Mouse (Mus musculus): Measurements from ENCODE around the gene Zfp784. TPM values are rescaled to one million over a fixed set of nuclear protein-coding genes. Genes with fewer than 3 reads are reported as not detected.

The Zfp784 gene
- polyA plus RNA-seq, 1 experiment from 2014 or later: 3.3 TPM

- WGBS: 95% methylated on average over 16 of the region's 16 CpGs
- peaks cover 4% of the 10 kb centered on the region for H3K36me3 ChIP-seq (replicated peaks; ENCODE audit: control insufficient read depth, insufficient read depth, low read depth, low read length)
- H3K4me1 ChIP-seq (ENCODE audit: control insufficient read depth, insufficient read depth, low read length): no peaks in the 10 kb centered on the region; the same call in 1 of the 2 replicates
- DNase-seq (ENCODE audit: low spot score) (no peak), ATAC-seq (replicated peaks; ENCODE audit: insufficient number of reproducible peaks, low FRiP score, low TSS enrichment, low read depth) (no peak)
- H3K9me3 ChIP-seq (replicated peaks; ENCODE audit: control insufficient read depth, low read length): no peaks in the 10 kb centered on the region
- no peak overlapping the region for H3K4me3 ChIP-seq (ENCODE audit: low read depth, low read length)
- H3K27ac ChIP-seq (replicated peaks; ENCODE audit: low read depth, low read length): no peak overlapping the region
- H3K4me2 ChIP-seq (ENCODE audit: low read depth, low read length): no peak overlapping the region
- no peaks in the 10 kb centered on the region for H3K27me3 ChIP-seq (ENCODE audit: control insufficient read depth, insufficient read depth, low read length)
- no peak overlapping the region for H3K9ac ChIP-seq (replicated peaks; ENCODE audit: low read length)
Observed at GRCm38 (mm10) chr7:5017352-5017751, 20.9 kb downstream of the Zfp784 start.

GRCm38 (mm10) chr7:5016920-5017319, 21.3 kb downstream of the Zfp784 start:
- Histone ChIP-seq H3K9ac (replicated peaks; ENCODE audit: low read length) (no peak overlapping the region), H3K4me2 (ENCODE audit: low read depth, low read length) (no peak overlapping the region), H3K4me3 (ENCODE audit: low read depth, low read length) (no peak overlapping the region), H3K36me3 (replicated peaks; ENCODE audit: control insufficient read depth, insufficient read depth, low read depth, low read length) (peaks cover 6% of the 10 kb centered on the region), H3K9me3 (replicated peaks; ENCODE audit: control insufficient read depth, low read length) (no peaks in the 10 kb centered on the region), H3K27ac (replicated peaks; ENCODE audit: low read depth, low read length) (no peak overlapping the region), H3K27me3 (ENCODE audit: control insufficient read depth, insufficient read depth, low read length) (no peaks in the 10 kb centered on the region), H3K4me1 (ENCODE audit: control insufficient read depth, insufficient read depth, low read length) (no peaks in the 10 kb centered on the region; the same call in 1 of the 2 replicates)
- DNase-seq (ENCODE audit: low spot score): no peak
- no peak for ATAC-seq (replicated peaks; ENCODE audit: insufficient number of reproducible peaks, low FRiP score, low TSS enrichment, low read depth)
- WGBS: 96% methylated on average over 2 of the region's 2 CpGs

GRCm38 (mm10) chr7:5016057-5016456, 22.2 kb downstream of the Zfp784 start:
- Histone ChIP-seq H3K9me3 (replicated peaks; ENCODE audit: control insufficient read depth, low read length) (no peaks in the 10 kb centered on the region), H3K9ac (replicated peaks; ENCODE audit: low read length) (peak overlapping the region; percentile 73; the same call in 1 of the 2 replicates), H3K4me3 (ENCODE audit: low read depth, low read length) (peak overlapping the region; percentile 62), H3K36me3 (replicated peaks; ENCODE audit: control insufficient read depth, insufficient read depth, low read depth, low read length) (peaks cover 13% of the 10 kb centered on the region), H3K4me2 (ENCODE audit: low read depth, low read length) (peak overlapping the region; percentile 54), H3K27ac (replicated peaks; ENCODE audit: low read depth, low read length) (peak overlapping the region; percentile 97), H3K27me3 (ENCODE audit: control insufficient read depth, insufficient read depth, low read length) (no peaks in the 10 kb centered on the region), H3K4me1 (ENCODE audit: control insufficient read depth, insufficient read depth, low read length) (no peaks in the 10 kb centered on the region; the same call in 1 of the 2 replicates)
- no peak for ATAC-seq (replicated peaks; ENCODE audit: insufficient number of reproducible peaks, low FRiP score, low TSS enrichment, low read depth)
- no peak for DNase-seq (ENCODE audit: low spot score)
- WGBS: 68% methylated on average over 3 of the region's 3 CpGs

GRCm38 (mm10) chr7:5015118-5016001, 22.9 kb downstream of the Zfp784 start, which contains the start of gene Gm44973:
Gene Gm44973 (plus strand): TSS chr7:5015496.
- peaks cover 16% of the 10 kb centered on the region for H3K36me3 ChIP-seq (replicated peaks; ENCODE audit: control insufficient read depth, insufficient read depth, low read depth, low read length)
- H3K4me2 ChIP-seq (ENCODE audit: low read depth, low read length): peak within 1 kb of the TSS; percentile 54
- ATAC-seq (replicated peaks; ENCODE audit: insufficient number of reproducible peaks, low FRiP score, low TSS enrichment, low read depth) (peak; percentile 79), DNase-seq (ENCODE audit: low spot score) (peak; percentile 96)
- H3K4me1 ChIP-seq (ENCODE audit: control insufficient read depth, insufficient read depth, low read length): no peaks in the 10 kb centered on the region; the same call in 1 of the 2 replicates
- no peaks in the 10 kb centered on the region for H3K9me3 ChIP-seq (replicated peaks; ENCODE audit: control insufficient read depth, low read length)
- under 1% methylated on average over 33 of the region's 76 CpGs for WGBS
- H3K27ac ChIP-seq (replicated peaks; ENCODE audit: low read depth, low read length): peak within 1 kb of the TSS; percentile 97
- peak within 1 kb of the TSS; percentile 62 for H3K4me3 ChIP-seq (ENCODE audit: low read depth, low read length)
- H3K9ac ChIP-seq (replicated peaks; ENCODE audit: low read length): peak within 1 kb of the TSS; percentile 80
- no peaks in the 10 kb centered on the region for H3K27me3 ChIP-seq (ENCODE audit: control insufficient read depth, insufficient read depth, low read length)

- Histone ChIP-seq H3K36me3 (replicated peaks; ENCODE audit: control insufficient read depth, insufficient read depth, low read depth, low read length) (peaks cover 22% of the 10 kb centered on the region), H3K4me3 (ENCODE audit: low read depth, low read length) (peak within 1 kb of the TSS; percentile 62), H3K27me3 (ENCODE audit: control insufficient read depth, insufficient read depth, low read length) (no peaks in the 10 kb centered on the region), H3K9ac (replicated peaks; ENCODE audit: low read length) (peak within 1 kb of the TSS; percentile 80), H3K4me1 (ENCODE audit: control insufficient read depth, insufficient read depth, low read length) (no peaks in the 10 kb centered on the region; the same call in 1 of the 2 replicates), H3K9me3 (replicated peaks; ENCODE audit: control insufficient read depth, low read length) (no peaks in the 10 kb centered on the region), H3K27ac (replicated peaks; ENCODE audit: low read depth, low read length) (peak within 1 kb of the TSS; percentile 97), H3K4me2 (ENCODE audit: low read depth, low read length) (peak within 1 kb of the TSS; percentile 54)
- under 1% methylated on average over 42 of the region's 42 CpGs for WGBS
- peak; percentile 99 for DNase-seq (ENCODE audit: low spot score)
- peak; percentile 73 for ATAC-seq (replicated peaks; ENCODE audit: insufficient number of reproducible peaks, low FRiP score, low TSS enrichment, low read depth)
Observed at GRCm38 (mm10) chr7:5014251-5015117, 23.8 kb downstream of the Zfp784 start, which contains the start of the genes Zfp524 and Fiz1. Gene Zfp524 (plus strand): TSS chr7:5014415. Gene Fiz1 (minus strand): TSS chr7:5014697.

GRCm38 (mm10) chr7:5012681-5013513, 25.3 kb downstream of the Zfp784 start:
- Histone ChIP-seq H3K4me1 (ENCODE audit: control insufficient read depth, insufficient read depth, low read length) (no peaks in the 10 kb centered on the region; the same call in 1 of the 2 replicates), H3K27ac (replicated peaks; ENCODE audit: low read depth, low read length) (no peak overlapping the region), H3K9ac (replicated peaks; ENCODE audit: low read length) (no peak overlapping the region), H3K4me2 (ENCODE audit: low read depth, low read length) (no peak overlapping the region), H3K36me3 (replicated peaks; ENCODE audit: control insufficient read depth, insufficient read depth, low read depth, low read length) (peaks cover 33% of the 10 kb centered on the region), H3K4me3 (ENCODE audit: low read depth, low read length) (0 out of 2 replicates have a peak overlapping the region, but pooled peaks have one; percentile 5), H3K27me3 (ENCODE audit: control insufficient read depth, insufficient read depth, low read length) (no peaks in the 10 kb centered on the region), H3K9me3 (replicated peaks; ENCODE audit: control insufficient read depth, low read length) (no peaks in the 10 kb centered on the region)
- 92% methylated on average over 27 of the region's 27 CpGs for WGBS
- DNase-seq (ENCODE audit: low spot score) (no peak), ATAC-seq (replicated peaks; ENCODE audit: insufficient number of reproducible peaks, low FRiP score, low TSS enrichment, low read depth) (no peak)

GRCm38 (mm10) chr7:5008229-5008628, 30.0 kb downstream of the Zfp784 start:
- DNase-seq (ENCODE audit: low spot score) (no peak), ATAC-seq (replicated peaks; ENCODE audit: insufficient number of reproducible peaks, low FRiP score, low TSS enrichment, low read depth) (no peak)
- no peaks in the 10 kb centered on the region for H3K27me3 ChIP-seq (ENCODE audit: control insufficient read depth, insufficient read depth, low read length)
- H3K9ac ChIP-seq (replicated peaks; ENCODE audit: low read length): no peak overlapping the region
- no peak overlapping the region for H3K4me3 ChIP-seq (ENCODE audit: low read depth, low read length)
- H3K4me2 ChIP-seq (ENCODE audit: low read depth, low read length): no peak overlapping the region
- H3K36me3 ChIP-seq (replicated peaks; ENCODE audit: control insufficient read depth, insufficient read depth, low read depth, low read length): peaks cover 45% of the 10 kb centered on the region
- H3K27ac ChIP-seq (replicated peaks; ENCODE audit: low read depth, low read length): no peak overlapping the region
- no peaks in the 10 kb centered on the region; the same call in 1 of the 2 replicates for H3K4me1 ChIP-seq (ENCODE audit: control insufficient read depth, insufficient read depth, low read length)
- 94% methylated on average over 26 of the region's 26 CpGs for WGBS
- H3K9me3 ChIP-seq (replicated peaks; ENCODE audit: control insufficient read depth, low read length): no peaks in the 10 kb centered on the region
